Mouse (Mus musculus) heart, adult 11 months (tissue): ENCODE measurements at regions not wholly inside any gene's neighbourhood (a gene's known extent, or its start where the extent isn't known, plus 50 kb on each side); places are given as distances from the start of the nearest gene placed in this dataset.

ENCODE experiments used
- DNase-seq: peaks from one replicate; pipeline ENCODE4 v3.0.0; 2022

DNA sequence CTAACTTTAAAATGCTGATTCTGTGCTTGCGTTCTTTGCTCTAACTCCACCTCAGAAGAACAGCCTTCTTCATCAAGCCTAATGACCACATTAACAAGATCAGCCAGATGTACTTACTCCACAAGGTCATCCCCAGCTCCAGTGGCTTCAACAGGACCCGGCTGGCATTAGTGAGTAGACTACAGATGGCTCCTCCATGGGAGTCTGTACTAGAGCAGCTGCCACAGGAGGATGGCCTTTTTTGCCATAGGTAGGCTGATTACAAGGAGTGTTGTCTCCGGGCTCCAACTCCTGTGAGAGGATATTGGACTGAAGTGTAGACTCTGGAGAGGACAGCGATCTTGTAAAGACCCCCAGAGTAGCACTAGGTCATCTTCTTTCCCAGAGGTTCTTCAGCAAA, 729.7 kb downstream of the Galc start:
- peak; percentile 81 for DNase-seq

DNA sequence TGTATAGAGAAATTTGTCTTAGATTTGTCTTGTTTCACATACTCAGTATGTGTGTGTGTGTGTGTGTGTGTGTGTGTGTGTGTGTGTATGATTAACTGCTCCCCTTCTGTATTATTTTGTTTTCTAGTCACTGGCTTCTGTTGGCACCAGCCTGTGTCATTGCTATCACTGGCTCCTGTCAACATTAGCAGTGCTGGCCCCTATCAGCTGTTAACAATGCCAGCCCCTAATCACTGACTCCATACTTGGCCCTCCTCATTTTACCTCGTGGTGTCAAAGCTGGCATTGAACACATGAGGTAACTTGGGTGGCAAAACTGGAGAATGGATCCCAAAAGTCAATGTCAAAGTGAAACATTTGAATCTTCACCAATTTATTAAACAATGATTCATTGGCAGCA, 733.3 kb downstream of the Galc start:
- DNase-seq: peak; percentile 88

DNA sequence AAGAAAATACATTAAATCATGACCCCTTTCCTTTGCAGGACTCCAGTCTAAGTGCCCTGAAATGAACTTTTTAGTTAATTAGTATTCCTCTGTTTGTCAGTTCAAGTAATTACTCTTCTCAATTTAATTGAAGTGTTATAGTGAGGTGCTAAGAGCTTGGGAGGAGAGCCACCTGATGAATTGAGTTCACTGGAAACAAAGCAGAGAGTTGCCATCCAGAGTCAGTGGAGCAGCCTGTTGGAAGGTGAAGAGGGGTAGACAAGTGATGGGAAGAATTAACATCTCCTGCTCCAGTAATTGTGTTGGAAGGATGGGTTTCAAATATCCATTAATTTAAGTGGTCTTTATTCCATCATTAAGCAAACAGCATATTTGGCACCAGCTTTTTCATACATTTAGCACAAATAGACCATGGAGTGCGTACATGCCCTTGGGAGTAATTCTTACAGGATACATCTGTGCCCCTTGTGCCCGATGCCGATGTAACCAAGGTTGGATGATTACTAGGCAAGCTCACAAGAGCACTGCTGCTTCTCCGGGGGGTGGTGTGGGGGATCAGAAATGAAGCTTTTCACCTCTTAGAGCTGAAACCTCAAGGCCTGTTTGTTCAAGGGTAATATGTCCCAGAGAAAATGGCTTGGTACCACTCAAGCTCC, 739.3 kb downstream of the Galc start:
- no peak for DNase-seq

DNA sequence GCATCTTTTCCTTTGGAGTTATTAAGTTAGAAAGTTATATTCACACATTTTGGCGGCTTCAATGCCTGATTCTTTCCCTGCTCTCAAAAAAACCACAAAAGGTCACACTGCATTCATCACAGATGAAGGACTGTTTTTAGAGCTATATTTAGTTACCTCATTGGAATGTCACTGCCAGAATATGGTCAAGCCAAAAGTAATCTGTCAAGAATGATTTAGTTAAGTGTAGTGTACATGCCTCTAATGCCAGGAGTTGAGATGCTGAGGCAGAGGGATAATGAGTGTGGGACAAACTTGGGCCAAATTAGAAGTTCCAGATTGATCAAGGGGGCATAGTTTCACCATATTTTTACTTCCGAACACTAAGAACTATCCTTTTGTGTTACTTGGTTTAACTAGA, 741.7 kb downstream of the Galc start:
- DNase-seq: no peak

DNA sequence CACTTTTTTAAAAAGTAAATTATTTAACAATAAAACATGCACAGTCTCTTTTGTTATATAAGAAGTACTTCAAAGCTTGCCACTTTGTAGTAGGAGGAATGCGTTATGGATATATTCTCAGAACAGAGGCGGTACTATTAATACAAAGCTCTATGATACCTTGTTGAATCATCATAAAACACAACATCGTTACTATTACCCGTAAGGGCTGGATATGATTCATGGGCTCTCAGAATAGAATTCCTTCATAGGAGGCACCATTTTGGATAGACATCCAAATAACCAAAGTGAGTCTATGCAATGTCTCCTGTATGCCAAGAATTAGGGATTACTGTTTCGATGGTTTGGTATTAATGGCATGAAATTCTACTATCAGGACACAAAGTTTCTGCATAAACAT, 743.5 kb downstream of the Galc start:
- DNase-seq: no peak

DNA sequence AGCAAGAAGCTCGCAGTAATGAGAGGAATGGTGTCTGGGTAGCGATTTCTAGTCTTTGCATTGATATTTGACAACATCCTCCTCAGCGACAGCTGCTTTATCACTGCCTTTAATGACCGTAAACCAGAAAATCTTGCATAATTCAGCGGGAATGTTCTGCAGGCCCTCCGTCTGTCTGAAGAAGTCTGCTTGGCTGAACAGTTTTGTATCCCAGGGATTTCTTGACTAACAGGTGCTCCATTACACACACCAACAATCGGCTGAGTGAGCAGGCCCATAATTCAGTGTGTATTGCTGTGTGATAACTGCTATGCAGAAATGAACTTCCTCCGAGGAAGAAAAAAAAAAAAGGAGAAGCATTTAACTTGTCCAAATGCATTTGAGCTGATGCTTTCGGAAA, 747.4 kb downstream of the Galc start:
- no peak for DNase-seq

DNA sequence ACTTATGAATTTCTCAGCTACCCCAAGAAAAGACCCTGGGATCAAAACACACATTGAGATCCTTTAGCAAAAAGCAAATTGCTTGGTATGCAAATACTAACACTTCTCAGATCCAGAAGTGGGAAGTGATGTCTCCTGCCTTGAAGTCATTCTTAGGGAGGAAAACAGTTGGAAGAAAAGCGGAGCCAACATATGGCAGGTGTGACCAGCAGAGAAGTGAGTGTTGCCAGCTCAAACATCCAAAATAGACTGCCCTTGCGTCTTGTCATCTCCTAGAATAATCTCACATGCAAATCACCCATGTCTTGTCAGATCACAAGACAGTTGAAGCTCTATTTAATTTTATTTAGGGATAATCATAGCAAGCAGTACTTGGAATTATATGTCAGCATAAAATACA, 757.8 kb downstream of the Galc start:
- no peak for DNase-seq

DNA sequence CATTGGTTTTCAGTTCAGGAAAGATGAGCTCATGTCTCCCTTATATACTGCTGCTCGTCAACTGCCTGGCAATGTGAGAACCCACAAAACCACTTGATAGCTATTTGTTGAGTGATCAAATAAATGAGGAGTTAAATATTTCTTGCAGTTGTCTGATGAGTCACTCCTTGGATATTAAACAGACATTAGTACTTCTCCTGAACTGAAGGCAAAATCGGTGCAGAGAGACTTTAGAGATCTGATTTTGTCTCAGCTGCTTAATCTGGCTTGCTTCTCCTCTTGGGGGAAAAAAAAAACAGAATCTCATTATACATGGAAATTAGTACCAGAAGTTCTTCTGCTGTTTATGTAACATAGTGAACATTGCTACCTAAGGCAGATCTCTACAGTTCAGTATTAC, 775.7 kb downstream of the Galc start:
- DNase-seq: no peak

DNA sequence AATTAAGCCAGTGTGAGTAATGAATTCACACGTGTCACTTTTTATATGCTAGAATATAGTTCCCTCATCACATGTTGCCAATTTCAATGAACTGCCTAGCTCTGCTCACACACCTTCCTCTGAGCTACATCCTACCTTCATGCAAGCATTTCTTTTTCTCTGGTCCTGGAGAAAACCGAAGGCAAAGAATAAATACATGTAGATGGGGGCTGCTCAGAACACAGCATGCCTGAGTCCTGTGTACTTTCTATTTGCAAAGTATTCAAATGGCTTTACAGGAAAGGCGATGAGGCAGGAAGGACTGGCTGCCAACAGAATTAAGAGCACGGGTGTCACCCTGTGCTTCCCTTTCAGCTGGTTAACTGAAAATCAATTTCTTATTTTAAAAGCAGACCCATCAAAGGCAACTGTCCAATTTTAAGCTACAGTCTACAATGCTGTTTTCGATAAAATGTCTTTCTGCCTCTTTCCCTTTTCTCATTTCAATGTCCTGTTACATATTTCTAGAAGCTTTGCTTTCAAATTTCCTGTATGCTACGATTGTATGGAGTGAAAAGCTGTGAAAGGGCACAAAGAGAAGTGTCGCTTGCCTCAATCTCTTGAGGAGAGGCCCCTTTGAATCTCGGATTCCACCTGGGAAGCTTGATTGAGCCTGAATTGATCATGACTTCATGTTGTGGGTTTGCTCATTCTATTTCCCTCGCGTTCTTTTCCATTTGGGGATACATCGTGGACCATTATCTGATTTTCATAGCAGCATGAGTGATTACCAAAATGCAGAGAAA, 782.6 kb downstream of the Galc start:
- DNase-seq: no peak

DNA sequence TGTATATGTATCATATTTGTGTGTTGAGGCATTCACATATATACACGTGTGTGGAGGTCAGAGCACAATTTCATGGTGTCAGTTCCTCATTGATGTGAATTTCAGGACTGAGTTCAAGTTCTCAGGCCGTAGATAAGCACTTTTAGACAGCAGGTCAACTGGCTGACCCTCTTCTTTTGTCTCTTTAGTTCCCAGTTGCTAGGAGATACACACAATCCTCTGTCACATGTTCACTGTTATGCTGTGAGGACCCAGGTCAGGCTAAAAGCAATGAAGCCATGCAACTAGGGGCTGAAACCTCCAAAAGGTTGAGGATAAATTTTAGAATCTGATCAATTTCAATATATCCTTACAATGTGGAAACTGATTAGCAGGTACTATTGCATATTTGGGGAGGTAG, 783.5 kb downstream of the Galc start:
- no peak for DNase-seq

DNA sequence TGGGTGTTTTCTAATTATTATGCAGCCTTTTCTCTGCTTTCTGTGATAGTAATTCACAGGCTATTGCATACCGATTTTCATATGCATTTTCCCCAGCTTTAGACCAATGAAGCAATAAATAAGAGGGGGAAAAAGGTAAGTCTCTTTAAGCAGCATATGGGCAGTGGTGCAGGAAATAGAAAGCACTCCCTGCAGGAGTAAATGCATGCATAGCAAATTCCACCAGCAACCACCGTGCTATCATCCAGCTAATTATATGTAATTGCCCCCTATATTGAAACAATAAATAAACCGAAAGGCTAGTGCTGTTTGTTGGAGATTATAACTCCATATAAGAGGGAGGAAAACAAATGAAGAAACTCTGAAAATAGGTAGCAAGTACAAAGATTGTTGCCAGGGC, 790.1 kb downstream of the Galc start:
- no peak for DNase-seq

DNA sequence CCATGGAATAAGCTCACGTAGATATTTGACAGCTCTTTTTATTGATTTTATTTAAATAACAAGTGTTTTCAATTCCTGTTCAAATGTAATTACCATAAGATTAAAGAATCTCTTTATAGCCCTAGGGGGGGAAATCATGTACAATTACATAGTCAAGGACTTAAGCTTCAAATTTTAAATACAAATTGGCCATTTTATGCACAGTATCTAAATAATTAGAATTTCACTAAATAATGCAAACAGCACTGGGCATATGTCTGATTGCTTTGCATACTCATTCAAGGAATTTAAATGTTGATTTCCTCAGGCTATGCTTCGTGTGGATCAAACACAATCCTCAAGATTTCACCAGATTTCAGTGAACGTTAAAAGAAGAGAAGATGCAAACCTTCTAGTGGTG, 823.1 kb downstream of the Galc start:
- DNase-seq: no peak

DNA sequence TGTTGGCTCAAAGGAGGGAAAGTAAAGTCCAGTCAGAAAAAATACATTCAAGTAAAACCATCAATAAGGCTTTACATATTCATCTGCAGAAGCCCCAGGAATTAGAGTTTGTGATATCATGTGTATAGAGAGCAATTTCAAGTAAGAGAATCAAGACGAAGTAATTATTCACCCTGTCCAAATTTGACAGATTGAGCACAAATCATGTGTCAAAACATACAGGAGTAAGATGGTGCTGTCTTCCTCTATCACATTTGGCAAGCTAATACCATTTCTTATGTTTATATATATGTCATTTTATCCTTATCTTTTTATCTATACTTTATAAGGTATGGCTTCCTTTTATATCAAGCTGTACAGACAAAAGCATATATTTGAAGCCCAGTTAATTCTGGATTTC, 825.2 kb downstream of the Galc start:
- no peak for DNase-seq

DNA sequence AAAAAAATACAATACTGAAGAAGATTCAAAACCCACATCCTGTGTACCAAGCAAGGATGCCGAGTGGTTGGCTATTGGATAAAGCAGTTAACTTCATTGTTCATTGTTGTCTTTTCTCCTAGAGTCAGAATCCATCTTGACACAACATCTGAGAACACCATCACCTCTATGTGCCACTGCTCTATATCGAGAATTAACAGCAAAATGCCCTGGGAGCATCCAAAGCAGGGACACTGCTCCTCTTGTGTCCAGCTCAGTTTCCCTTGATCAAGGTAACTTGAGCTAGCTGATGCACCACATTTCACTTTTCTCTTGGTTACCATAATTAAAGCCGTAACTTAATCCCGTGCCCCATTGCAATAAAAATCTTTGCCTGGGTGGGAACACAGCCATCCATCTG, 826.6 kb downstream of the Galc start:
- no peak for DNase-seq

DNA sequence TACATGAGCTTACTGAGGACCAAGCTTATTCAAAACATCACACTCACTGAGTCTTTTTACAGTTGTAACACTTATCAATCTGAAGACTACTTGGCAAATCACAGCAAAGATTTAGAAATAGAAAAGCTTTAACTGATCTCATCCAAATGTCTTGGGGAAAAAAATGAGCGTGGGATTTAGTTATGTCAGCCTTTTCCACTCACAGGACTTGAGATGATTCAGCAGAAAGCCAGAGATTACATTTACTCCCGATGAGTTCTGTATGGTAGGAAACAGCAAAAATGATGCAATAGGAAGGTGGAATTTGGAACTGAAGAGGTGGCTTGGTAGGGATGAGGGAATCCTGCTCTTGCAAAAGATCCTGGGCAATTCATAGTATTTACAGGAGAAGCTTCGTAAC, 831.0 kb downstream of the Galc start:
- DNase-seq: no peak

DNA sequence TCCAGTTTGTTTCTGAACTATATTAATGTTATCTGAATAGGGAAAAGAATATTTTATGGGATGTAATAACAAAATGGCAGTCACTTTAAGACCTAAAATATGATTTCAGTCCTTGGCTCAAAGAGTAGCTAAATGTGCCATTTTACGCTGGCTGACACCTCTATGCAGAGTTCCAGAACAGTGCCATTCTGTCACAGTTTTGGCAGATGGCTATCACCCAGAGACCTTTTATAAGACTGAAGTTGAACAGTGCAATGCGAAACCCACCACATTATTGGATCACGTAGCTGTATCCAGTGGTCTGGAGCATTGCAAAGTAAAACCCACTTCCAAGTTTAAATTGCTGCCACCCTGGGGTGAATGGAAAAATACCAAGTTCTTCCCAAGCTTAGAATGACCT, 834.5 kb downstream of the Galc start:
- DNase-seq: no peak

DNA sequence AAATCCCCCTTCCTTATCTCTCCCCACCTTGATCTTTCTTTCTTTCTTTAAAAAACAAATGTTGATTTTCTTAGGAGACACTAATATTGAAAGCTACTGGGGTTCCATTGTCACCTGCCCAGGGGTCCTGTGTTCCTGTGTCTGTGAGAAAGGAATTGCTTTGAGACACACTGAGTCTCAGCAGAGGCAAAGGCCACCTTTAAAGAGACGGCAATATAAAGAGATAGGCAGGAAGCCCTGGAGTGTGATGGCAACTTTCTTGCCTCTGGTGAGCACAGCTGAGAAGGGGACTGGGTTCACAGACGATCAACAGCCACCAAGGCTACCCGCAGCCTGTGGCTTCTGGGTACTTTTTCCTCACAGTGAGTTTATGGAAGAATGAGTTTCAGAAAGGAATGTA, 855.8 kb downstream of the Galc start:
- no peak for DNase-seq

DNA sequence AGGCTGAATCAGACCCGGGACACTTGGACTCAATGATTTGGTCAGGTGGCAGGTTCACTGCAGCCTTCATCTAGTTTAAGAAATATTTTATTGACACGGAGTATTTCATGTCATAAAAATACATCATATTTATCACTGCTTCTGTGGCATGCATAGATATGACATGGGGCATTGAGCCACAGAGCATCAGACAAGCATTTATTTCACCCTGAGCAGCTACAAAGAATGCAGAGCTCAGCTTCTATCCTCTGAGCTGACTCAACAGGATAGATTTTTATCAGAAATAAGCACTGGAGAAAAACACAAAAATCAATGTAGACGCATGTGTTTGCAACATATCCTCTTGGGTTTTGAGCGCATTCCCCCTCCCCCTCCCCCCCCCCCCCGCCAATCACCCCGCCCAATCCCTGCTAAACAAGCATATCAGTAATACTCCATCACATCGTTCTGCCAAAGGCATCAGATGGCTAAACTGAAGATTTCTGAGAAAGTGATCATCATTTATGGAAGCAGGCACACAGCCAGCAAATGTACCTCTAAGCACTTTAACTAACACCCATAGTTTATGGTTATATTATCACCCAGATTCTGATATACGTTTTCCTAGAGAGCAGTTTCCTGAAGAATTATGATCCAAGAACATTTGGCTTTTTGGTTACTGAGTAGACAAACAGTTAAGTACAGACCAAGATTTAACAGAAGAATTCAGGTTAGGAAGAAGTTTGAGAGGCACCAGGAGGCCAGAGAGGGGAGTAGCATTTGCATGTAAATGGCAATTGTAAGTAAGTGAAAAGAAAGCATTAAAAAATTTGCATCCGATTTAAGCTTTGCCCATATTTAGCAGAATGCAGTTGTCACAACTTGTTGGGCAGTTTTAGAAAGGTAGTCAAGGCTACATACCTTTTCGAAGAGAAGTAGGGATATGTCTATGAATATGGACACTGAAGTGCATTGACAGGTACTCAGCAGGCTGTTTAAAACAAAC, 856.6 kb downstream of the Galc start:
- no peak for DNase-seq

DNA sequence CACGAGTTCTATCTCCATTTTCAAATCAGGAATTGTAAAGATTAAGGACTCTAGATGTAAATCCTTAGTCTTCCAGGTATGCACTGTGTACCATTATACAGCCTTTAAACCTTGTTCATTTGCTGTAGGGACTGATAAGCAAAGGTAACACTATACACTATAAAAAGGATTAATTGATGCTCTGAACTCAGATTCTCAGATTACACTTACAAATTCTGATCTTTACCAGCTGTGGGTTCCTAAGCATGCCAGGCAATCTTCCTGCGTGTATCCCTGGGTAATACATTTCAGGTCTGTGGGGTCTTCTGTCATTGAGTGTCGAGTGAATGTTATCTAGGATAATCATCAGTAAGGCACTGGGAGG, 860.7 kb downstream of the Galc start:
- no peak for DNase-seq

DNA sequence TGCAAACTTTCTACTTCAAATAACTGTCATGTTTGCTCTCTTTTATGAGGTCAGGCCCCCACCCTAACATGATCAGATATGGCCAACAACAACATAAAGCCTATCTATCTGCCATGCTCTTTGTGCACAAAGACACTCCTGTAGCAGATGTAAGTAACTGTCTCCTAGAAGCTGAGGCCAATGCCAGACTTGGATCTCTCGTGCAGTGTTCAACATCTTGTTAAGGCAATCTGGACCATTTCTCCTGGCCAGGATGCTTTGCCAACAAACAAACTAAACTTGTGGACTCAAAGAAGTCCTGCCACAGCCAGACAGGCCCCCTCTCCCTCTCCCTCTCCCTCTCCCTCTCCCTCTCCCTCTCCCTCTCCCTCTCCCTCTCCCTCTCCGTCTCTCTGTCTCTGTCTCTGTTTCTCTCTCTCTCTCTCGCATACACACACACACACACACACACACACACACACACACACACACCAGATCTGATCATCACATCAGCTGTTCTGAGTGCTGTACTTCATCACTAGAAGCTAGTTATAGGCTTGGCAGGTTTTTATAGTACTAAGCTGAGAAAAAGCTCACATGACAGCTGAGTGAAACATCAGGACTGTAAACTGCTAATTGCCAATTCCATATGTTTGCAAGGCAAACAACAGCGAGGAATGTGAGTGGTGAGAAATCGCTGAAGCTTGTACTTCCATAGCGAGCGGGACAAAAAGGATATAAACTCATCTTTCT, 861.2 kb downstream of the Galc start:
- DNase-seq: no peak

DNA sequence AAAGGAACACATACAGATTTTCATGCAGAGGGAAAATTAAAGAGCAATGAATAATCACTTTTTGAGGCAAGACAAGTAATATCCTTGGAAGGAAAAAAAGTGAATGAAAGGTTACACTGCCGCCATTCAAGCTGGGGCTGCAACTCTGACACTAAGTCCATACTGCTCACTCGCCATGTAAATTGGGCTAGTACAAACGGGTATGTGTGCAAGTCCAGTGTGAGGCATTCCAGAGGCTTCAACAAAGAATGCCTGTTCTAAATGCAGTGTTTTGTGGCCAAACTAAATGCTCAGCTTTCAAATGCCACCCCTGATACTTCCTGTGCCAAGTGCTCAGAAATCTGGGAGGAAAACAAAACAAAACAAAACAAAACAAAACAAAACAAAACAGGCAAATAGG, 897.5 kb downstream of the Galc start:
- no peak for DNase-seq

DNA sequence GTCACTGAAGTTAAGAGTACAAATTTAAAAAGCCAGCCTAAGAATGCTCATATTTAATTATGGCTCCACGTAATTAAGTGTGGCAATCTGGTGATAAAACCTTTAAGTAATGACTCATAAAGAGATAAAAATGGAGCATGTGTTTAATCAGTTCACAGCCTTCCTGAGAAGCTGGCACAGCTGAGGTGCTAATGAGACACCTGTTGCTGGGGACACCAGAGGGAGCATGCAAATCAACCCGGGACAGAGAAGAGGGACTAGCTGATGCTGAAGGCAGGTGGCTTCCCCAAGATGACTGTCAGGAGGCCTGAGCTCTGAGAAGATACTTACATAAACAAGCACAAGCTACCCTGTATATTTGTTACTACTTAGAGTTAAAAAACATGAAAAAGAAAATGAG, 898.6 kb downstream of the Galc start:
- no peak for DNase-seq

DNA sequence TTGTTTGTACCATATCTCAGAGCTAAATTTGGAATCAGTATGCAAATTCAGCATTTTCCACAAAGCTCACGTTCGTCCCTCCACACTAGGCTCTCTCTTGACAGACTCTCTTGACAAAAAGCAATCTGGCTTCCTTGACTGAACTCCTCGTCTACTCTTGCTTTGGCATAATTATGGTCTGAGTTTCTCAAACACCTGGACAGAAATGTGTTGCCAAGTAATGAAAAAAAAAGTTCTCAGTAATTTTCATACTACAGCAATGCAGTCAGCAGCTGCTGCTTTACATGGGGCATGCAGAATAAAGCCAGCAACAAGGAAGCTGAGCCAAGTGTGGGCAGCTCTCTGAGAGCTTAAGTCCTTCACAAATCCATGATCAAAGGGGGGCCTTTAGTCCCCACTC, 932.7 kb downstream of the Galc start:
- no peak for DNase-seq
